Mouse (Mus musculus) kidney, adult 18-20 months (tissue): Measurements from ENCODE around the gene Foxa3.

Experiments used
- DNase-seq: peaks from one replicate; pipeline ENCODE4 v3.0.0; 2021

Gene Foxa3

DNA sequence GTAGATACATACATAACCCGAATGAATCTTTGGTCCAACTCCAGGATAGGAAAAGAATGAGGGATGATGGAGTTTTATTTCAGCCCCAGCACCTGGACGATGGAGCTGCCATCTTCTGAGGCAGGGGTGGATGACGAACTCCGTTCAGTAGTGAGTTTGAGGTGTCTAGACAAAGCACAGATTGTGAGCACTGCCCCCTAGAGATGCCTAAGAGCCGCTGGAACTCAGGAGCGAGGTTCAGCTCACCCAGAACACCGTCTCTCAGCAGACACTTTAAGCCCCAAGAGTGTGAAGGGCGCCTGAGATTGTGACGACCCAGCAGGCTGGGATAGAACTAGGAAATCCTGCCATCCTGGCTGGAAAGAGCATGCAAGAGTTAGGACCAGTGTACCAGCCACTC lies 24.5 kb downstream of the Foxa3 start:
- no peak for DNase-seq

GRCm38 (mm10) chr7:18993036-18993435 lies 30.3 kb downstream of the Foxa3 start:
- no peak for DNase-seq

- peak; percentile 28 for DNase-seq
These were observed 31.1 kb downstream of the Foxa3 start for GRCm38 (mm10) chr7:18992294-18992675.

DNA sequence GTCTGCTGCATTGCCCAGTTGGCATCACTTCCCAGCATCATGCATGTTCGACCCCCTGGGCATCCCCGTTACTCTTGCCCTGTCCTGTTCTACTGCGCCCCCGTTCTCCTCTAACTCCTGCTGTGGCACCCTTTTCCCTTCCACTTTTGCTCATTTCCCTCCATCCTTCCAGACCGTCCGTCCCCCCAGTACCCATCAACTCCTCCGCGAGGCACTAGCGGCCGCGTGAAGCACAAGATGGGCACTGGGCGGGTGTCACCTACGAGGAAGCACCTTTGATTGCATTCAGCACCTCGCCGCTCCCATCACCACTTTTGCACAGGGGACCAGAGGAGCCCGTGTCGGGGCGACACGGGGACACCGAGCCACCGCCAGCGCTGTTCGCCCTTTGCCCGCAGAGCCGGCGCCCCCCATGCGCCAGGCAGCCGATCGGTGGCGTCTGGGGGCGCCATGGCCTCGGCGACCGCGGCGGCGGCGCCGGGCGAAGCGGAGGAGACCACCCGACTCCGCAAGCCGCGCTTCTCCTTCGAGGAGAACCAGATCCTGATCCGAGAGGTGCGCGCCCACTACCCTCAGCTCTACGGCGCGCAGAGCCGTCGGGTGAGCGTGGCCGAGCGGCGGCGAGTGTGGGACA lies 31.6 kb downstream of the Foxa3 start:
- peak; percentile 26 for DNase-seq

GRCm38 (mm10) chr7:18990601-18991295 lies 32.6 kb downstream of the Foxa3 start, which contains the start of gene Mypop:
Gene Mypop (plus strand): TSS chr7:18991245.
- peak; percentile 99 for DNase-seq

GRCm38 (mm10) chr7:18989995-18990394 lies 33.3 kb downstream of the Foxa3 start:
- DNase-seq = no peak

DNA sequence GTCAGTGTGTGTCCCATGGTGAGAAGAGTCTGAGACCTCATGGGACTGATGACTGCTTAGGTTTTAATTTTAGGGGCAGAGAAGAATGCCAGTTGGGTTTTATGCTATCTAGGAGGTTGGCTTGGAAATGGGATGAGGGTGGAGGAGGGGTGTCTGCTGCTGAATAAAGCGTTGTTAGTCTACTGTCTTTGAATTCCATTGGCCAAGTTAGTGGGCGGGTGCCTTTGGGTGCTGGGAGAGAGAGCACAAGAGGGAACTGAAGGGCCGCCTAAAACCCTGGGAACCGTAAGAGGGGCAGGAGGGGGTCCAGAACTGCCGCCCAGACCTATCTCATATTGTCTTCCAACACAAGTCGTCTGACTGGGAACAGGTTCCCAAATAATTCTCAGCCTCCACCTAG lies 34.6 kb downstream of the Foxa3 start:
- DNase-seq = no peak

GRCm38 (mm10) chr7:18987747-18988146 lies 35.6 kb downstream of the Foxa3 start:
- no peak for DNase-seq

DNA sequence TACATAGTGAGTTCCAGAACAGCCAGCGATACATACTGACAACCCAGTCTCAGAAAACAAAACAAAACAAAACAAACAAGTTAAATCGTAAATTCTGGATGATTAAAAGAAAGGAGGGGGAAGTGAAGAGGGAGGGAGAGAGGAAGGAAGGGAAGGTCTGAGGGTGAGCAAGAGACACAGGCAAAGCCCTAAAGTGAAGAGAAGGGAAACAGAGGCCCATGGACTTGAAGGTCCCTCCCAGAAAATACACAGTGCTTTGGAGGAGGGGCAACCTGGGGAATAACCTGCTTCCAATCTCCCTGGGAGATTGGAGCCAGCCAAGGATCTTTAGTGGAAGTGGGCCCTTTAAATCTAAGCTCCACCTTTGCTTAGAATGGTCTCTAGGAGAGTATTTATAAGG lies 36.2 kb downstream of the Foxa3 start, which contains the start of gene Nanos2:
Gene Nanos2, plus strand, starts transcription at position 301 of the 400 bp plus-strand sequence.
- DNase-seq = no peak

DNA sequence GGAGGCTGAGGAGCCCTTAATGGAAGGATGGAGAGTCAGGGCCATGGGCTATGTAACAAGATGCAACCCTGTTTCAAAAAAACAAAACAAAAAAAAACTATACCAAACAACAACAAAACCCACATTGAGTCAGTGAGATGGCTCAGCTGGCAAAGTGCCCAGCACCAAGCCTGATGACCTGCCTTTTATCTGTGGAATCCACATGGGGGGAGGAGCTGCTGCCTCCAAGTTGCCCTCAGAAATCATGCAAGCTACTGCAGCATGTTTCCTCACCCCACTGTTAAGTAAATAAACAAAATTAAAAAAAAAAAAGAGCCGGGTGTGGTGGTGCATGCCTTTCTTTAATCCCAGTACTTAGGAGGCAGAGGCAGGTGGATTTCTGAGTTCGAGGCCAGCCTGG lies 36.8 kb downstream of the Foxa3 start:
- no peak for DNase-seq

DNA sequence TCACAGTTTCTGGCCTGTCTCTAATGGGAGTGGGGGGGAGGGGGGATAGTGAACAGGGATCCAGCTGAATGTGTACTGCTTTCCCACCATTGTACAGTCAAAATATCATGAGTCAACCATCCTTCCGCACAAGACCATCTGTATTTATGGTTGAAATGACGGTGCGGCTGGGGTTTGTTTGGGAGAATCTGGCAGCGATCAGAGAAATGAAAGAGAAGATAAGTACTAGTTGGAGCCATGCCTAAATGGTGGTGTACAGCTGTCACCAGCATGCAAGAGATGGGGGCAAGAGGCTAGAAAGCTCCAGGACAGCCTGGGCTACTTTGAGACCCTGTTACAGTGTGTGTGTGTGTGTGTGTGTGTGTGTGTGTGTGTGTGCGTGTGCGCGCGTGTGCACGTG lies 45.0 kb downstream of the Foxa3 start:
- DNase-seq = no peak

DNA sequence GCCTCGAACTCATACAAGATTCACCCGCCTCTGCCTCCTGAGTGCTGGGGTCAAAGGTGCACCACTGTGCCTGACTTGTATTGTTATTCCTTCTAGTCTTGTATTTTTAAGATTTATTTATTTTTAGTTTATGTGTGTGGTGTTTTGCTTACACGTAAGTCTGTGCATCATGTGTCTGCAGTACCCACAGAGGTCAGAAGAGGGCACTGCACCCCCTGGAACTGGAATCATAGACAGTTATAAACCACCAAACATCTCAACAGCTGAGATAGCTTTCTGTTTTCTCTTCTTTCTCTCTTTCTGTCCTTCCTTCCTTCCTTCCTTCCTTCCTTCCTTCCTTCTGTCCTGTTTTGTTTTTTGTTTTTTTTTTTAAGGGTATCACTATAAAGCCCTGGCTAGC lies 52.4 kb downstream of the Foxa3 start:
- no peak for DNase-seq

DNA sequence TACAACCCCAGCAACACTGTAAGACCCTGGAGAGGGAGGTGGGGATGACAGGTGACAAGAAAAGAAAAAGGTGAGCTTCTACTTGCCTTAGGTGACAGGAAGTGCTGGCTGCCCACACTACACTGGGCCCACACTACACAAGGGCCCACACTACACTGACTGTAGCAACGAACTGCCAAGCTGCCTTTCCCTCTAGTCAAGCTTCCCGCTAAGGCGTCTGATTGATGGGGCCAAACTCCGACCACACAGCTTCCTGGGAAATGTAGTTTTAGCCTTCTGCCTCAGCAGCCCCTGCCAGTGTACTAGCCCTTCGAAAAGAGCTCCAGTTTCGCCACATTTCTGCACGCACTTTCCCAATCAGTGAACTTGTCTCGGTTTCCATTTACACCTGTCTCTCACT lies 55.7 kb downstream of the Foxa3 start:
- DNase-seq = no peak

DNA sequence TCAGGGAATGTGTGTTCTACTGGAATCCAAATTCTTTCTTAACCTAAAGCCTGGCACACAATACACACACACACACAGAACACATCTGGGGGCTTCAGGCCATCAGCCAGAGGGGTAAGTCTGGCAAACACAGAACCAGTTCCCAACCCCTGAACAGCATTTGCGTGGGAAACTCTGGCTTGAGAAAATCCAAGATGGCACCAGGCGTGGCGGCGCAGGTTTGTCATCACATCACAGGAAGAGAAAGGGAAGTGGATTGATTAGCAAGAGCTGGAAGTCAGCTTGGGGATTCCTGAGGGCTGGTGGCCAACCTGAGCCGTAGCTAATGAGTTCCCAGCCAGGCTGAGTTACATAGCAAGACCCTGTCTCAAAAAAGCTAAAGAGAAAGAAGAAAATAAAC lies 58.0 kb downstream of the Foxa3 start:
- DNase-seq = no peak

- no peak for DNase-seq
These were observed 60.0 kb downstream of the Foxa3 start for GRCm38 (mm10) chr7:18963294-18963843.
